Mouse (Mus musculus): ENCODE data around the gene Bclaf1. TPM values are rescaled to one million over a fixed set of nuclear protein-coding genes. Genes with fewer than 3 reads are reported as not detected.
A peak's percentile ranks its signal among the peaks of the same experiment; 100 is the strongest.

The Bclaf1 gene
- 83.2 and 91.9 TPM in 2 replicates for polyA plus RNA-seq (2015; fragmentation: Nextera tagmentation; extraction: Ambion mirVana)

DNA sequence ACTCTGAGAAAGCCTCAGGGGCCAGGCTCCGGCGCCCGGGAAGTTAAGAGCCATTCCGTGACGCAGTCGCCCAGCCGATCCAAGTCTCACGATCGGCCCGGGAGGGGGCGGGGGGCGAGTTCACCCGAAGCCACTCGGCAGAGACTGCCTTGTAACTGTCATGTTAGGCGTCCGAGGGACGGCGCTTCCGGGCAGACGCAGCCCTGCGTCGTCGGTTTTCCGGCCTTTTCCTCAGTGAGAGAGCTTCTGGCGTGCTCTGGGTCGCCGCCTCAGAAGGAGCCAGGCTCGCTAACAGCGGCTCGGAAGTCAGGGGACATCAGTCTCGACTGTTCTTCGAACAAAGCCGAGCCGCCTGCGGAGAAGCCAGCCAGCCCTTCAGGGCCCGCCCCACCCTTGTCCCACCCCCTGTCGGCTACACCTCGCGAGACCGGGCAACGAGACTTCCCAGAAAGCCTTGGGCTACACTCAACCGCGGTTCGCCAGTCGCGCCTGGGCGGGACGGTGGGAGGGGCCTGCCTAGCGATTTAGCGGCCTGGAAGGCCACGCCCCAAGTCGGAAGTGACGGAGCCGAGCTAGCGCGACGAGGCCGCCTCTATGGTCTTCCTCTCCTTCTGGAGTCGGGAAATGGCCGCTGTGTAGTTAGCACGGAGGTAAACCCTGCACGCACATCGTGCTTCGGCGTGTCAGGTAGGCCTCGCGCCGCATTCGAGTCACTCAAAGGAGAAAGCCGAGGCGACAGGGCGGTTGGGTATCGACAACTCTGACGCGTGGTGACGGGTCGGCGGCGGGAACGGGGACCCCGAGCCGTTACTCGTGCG is at the start of gene Bclaf1:
Gene Bclaf1, plus strand, starts transcription at position 552 of the 818 bp plus-strand sequence.
- Histone ChIP-seq H3K36me3 (ENCODE audit: control insufficient read depth, insufficient read depth, low read length) (0 out of 2 replicates have a peak, but pooled peaks cover 2% of the 10 kb centered on the region), H3K27ac (ENCODE audit: low read length) (peak within 1 kb of the TSS; percentile 100), H3K9me3 (ENCODE audit: control insufficient read depth, low read length) (no peaks in the 10 kb centered on the region), H3K4me3 (ENCODE audit: low read length) (peak within 1 kb of the TSS; percentile 88), H3K4me2 (ENCODE audit: low read depth, low read length) (peak within 1 kb of the TSS; percentile 79), H3K4me1 (ENCODE audit: control insufficient read depth, insufficient read depth, low read length) (peaks cover 6% of the 10 kb centered on the region), H3K27me3 (replicated peaks; ENCODE audit: control insufficient read depth, insufficient read depth, low read length) (no peaks in the 10 kb centered on the region), H3K9ac (ENCODE audit: low read depth, low read length) (peak within 1 kb of the TSS; percentile 96)
- under 1% methylated on average over 84 of the region's 84 CpGs for WGBS
- ATAC-seq: peak; percentile 99

DNA sequence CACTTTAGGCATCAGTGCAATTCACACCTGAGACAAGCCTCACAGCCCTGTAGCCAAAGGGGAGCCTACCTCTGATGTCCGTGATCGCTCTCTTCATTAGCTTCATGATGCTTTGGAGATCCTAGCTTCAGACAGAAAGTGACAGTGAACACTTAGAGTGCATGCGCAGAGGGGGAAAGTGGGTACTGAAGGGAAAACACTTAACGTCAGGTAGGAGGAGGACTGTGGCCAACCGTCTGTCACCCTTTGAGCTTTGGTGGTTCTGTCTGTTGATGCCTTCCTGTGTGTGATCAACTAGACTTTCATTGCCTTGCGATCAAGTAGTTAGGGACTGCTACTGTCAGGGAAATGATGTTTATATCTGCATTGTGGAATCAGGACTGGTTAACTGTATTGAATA is 49.4 kb upstream of the Bclaf1 start:
- no peaks in the 10 kb centered on the region for H3K4me1 ChIP-seq (ENCODE audit: control insufficient read depth, insufficient read depth, low read length)
- H3K9me3 ChIP-seq (ENCODE audit: control insufficient read depth, low read length): no peaks in the 10 kb centered on the region; the same call in 1 of the 2 replicates
- no peak overlapping the region for H3K9ac ChIP-seq (ENCODE audit: low read depth, low read length)
- ATAC-seq: no peak
- WGBS: 90% methylated on average over 6 of the region's 6 CpGs
- H3K27ac ChIP-seq (ENCODE audit: low read length): no peak overlapping the region
- H3K4me3 ChIP-seq (ENCODE audit: low read length): no peak overlapping the region
- H3K36me3 ChIP-seq (ENCODE audit: control insufficient read depth, insufficient read depth, low read length): no peaks in the 10 kb centered on the region
- no peaks in the 10 kb centered on the region for H3K27me3 ChIP-seq (replicated peaks; ENCODE audit: control insufficient read depth, insufficient read depth, low read length)
- no peak overlapping the region for H3K4me2 ChIP-seq (ENCODE audit: low read depth, low read length)

DNA sequence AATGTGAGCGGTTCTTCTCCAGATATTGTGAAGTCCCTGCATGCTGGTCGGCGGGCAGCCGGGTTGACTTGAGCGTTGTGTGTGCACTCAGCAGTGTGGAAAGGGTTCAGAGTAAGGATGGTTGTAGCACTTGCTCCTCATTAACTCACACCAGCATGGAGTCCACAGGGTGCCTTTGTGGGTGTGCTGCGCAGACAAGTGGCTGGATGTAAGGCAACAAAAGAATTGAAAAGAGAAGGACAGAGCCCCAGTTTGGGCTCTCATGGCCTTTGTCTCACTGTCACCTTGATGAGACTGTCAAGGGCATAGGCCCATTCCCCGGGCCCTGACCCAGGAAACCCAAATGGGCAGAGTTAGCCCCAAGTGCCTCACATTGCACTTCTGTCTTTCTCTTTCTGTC is 47.8 kb upstream of the Bclaf1 start:
- H3K4me1 ChIP-seq (ENCODE audit: control insufficient read depth, insufficient read depth, low read length): no peaks in the 10 kb centered on the region
- WGBS: 94% methylated on average over 7 of the region's 7 CpGs

DNA sequence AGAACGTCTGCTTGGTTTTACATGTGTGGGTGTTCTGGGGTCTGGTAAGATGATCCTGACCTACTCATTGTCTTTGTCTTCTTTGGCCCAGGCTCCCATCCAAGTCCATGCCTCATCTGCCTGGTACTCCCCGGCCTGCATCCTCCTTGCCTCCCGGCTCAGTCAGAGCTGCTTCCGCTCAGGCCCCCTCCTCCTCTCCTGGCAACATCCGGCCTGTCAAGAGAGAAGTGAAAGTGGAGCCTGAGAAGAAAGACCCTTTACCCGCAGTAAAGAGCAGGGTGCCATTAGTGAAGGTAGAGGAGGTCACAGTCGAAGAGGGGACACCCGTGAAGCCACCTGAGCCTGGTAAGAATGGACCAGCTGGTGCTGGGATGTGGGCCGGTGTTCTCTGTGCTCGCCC is 45.2 kb upstream of the Bclaf1 start:
- Histone ChIP-seq H3K4me1 (ENCODE audit: control insufficient read depth, insufficient read depth, low read length) (no peaks in the 10 kb centered on the region), H3K36me3 (ENCODE audit: control insufficient read depth, insufficient read depth, low read length) (0 out of 2 replicates have a peak, but pooled peaks cover 3% of the 10 kb centered on the region), H3K9me3 (ENCODE audit: control insufficient read depth, low read length) (no peaks in the 10 kb centered on the region), H3K27me3 (replicated peaks; ENCODE audit: control insufficient read depth, insufficient read depth, low read length) (no peaks in the 10 kb centered on the region), H3K4me3 (ENCODE audit: low read length) (no peak overlapping the region), H3K27ac (ENCODE audit: low read length) (no peak overlapping the region), H3K9ac (ENCODE audit: low read depth, low read length) (no peak overlapping the region), H3K4me2 (ENCODE audit: low read depth, low read length) (no peak overlapping the region)
- WGBS: 68% methylated on average over 10 of the region's 10 CpGs
- no peak for ATAC-seq

More for the DNA sequence above, 47.8 kb upstream of the Bclaf1 start:
- no peaks in the 10 kb centered on the region for H3K36me3 ChIP-seq (ENCODE audit: control insufficient read depth, insufficient read depth, low read length)
- ATAC-seq: no peak
- H3K27me3 ChIP-seq (replicated peaks; ENCODE audit: control insufficient read depth, insufficient read depth, low read length): no peaks in the 10 kb centered on the region
- no peaks in the 10 kb centered on the region; the same call in 1 of the 2 replicates for H3K9me3 ChIP-seq (ENCODE audit: control insufficient read depth, low read length)
- H3K4me3 ChIP-seq (ENCODE audit: low read length): no peak overlapping the region
- no peak overlapping the region for H3K4me2 ChIP-seq (ENCODE audit: low read depth, low read length)
- H3K9ac ChIP-seq (ENCODE audit: low read depth, low read length): no peak overlapping the region
- no peak overlapping the region for H3K27ac ChIP-seq (ENCODE audit: low read length)

DNA sequence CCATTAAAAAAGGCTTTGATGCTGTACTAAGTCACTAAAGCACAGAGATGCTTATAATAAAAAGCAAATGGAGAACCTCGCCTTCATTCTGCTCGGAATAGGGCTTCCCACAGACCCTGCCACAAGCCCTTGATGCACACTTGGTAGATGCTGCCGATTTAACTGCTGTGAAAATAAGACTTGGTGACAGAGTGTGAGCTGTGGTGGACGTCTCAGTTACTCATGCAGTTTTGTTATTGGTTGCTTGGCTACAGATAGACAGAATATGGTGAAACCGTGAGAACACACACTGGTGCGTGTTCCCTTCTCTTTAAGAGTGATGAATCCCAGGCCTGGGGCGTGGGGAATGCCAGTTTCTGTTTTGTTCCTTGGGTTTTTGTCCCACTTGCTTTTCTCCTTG is 43.3 kb upstream of the Bclaf1 start:
- Histone ChIP-seq H3K27me3 (replicated peaks; ENCODE audit: control insufficient read depth, insufficient read depth, low read length) (no peaks in the 10 kb centered on the region), H3K27ac (ENCODE audit: low read length) (no peak overlapping the region), H3K4me2 (ENCODE audit: low read depth, low read length) (no peak overlapping the region), H3K36me3 (ENCODE audit: control insufficient read depth, insufficient read depth, low read length) (0 out of 2 replicates have a peak, but pooled peaks cover 5% of the 10 kb centered on the region), H3K9me3 (ENCODE audit: control insufficient read depth, low read length) (no peaks in the 10 kb centered on the region), H3K4me1 (ENCODE audit: control insufficient read depth, insufficient read depth, low read length) (no peaks in the 10 kb centered on the region), H3K4me3 (ENCODE audit: low read length) (no peak overlapping the region), H3K9ac (ENCODE audit: low read depth, low read length) (no peak overlapping the region)
- 66% methylated on average over 7 of the region's 7 CpGs for WGBS
- ATAC-seq: no peak

DNA sequence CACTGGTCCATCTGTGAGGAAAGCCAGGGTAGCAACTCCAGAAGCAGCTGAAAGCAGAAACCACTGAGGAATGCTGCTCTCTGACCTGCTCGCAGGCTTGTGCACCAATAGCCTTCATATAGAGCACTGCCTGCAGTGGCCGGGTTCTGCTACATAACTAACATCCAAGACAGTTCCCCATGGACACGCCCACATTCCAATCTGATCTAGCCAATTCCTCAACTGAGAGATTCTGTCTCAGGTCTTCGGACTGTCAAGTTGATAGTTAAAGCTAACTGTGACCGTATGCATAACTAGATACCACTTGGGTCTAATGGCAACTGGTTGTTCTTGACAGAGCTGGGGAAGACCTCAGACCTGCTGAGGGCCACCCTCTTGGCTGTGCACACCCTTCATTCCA is 39.9 kb upstream of the Bclaf1 start:
- no peak overlapping the region for H3K4me2 ChIP-seq (ENCODE audit: low read depth, low read length)
- 80% methylated on average over 5 of the region's 5 CpGs for WGBS
- H3K36me3 ChIP-seq (ENCODE audit: control insufficient read depth, insufficient read depth, low read length): peaks cover 7% of the 10 kb centered on the region; the same call in 1 of the 2 replicates
- H3K27me3 ChIP-seq (replicated peaks; ENCODE audit: control insufficient read depth, insufficient read depth, low read length): no peaks in the 10 kb centered on the region
- H3K9ac ChIP-seq (ENCODE audit: low read depth, low read length): no peak overlapping the region
- ATAC-seq: no peak
- H3K4me1 ChIP-seq (ENCODE audit: control insufficient read depth, insufficient read depth, low read length): no peaks in the 10 kb centered on the region
- no peak overlapping the region for H3K4me3 ChIP-seq (ENCODE audit: low read length)
- no peaks in the 10 kb centered on the region for H3K9me3 ChIP-seq (ENCODE audit: control insufficient read depth, low read length)
- no peak overlapping the region for H3K27ac ChIP-seq (ENCODE audit: low read length)

DNA sequence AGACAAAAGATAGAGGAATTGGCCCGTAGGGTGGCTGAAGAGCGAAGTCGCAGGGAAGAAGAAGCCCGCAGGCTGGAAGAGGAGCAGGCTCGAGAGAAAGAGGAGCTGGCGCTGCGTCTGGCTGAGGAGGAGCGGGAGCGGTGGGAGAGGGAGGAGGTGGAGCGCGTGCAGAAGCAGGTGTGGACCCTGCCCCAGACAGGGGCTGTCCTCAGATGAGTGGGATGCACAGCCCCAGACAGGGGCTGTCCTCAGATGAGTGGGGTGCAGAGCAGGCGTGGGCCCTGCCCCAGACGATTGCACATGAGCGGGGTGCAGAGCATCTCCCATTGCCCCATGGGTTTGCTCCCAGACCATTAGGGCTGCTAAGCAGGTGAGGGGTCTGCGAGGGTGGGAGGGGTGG is 39.0 kb upstream of the Bclaf1 start:
- Histone ChIP-seq H3K4me2 (ENCODE audit: low read depth, low read length) (no peak overlapping the region), H3K27me3 (replicated peaks; ENCODE audit: control insufficient read depth, insufficient read depth, low read length) (no peaks in the 10 kb centered on the region), H3K9ac (ENCODE audit: low read depth, low read length) (no peak overlapping the region), H3K36me3 (ENCODE audit: control insufficient read depth, insufficient read depth, low read length) (peaks cover 7% of the 10 kb centered on the region; the same call in 1 of the 2 replicates), H3K4me3 (ENCODE audit: low read length) (no peak overlapping the region), H3K27ac (ENCODE audit: low read length) (no peak overlapping the region), H3K4me1 (ENCODE audit: control insufficient read depth, insufficient read depth, low read length) (no peaks in the 10 kb centered on the region), H3K9me3 (ENCODE audit: control insufficient read depth, low read length) (no peaks in the 10 kb centered on the region)
- 62% methylated on average over 15 of the region's 15 CpGs for WGBS
- no peak for ATAC-seq

DNA sequence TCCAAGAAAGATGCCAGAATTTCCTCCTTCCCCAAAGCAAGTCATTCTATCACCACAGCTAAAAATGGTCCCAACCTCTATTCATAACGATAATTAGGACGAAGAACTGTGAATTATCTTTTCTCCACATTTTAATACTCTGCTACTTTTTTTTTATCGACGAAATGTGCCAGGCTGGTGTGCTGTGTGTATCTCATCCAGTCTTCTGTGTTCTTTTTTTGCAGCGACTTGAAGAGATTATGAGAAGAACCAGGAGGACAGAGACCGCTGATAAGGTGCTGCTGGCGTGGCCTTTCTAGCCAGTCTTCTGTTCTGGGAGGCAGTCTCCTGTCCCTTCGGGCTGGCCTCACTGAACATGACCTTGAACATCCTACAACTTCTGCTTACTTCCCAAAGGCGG is 38.2 kb upstream of the Bclaf1 start:
- Histone ChIP-seq H3K4me3 (ENCODE audit: low read length) (no peak overlapping the region), H3K4me2 (ENCODE audit: low read depth, low read length) (no peak overlapping the region), H3K4me1 (ENCODE audit: control insufficient read depth, insufficient read depth, low read length) (no peaks in the 10 kb centered on the region), H3K9ac (ENCODE audit: low read depth, low read length) (no peak overlapping the region), H3K9me3 (ENCODE audit: control insufficient read depth, low read length) (no peaks in the 10 kb centered on the region), H3K27ac (ENCODE audit: low read length) (no peak overlapping the region), H3K27me3 (replicated peaks; ENCODE audit: control insufficient read depth, insufficient read depth, low read length) (no peaks in the 10 kb centered on the region), H3K36me3 (ENCODE audit: control insufficient read depth, insufficient read depth, low read length) (peaks cover 7% of the 10 kb centered on the region; the same call in 1 of the 2 replicates)
- 88% methylated on average over 8 of the region's 9 CpGs for WGBS
- ATAC-seq: no peak

DNA sequence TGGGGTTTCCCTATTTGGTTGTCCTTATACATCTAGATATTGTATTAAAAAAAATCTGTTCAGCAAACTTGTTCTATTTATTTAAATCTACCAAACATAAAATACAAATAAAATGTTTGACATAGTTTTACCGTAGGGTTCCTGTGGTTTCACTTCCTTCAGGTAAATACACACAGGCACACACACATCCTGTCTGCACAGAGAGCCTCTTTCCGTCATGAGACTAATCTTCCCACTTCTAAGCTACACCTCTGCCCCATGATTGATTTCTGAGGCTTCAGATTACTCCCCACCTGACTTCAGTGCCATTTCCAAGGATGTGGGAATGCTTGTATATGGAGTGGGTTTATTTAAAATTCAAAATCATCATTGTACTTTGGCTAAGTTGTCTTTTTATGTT is 30.8 kb upstream of the Bclaf1 start:
- Histone ChIP-seq H3K36me3 (ENCODE audit: control insufficient read depth, insufficient read depth, low read length) (peaks cover 3% of the 10 kb centered on the region; the same call in 1 of the 2 replicates), H3K4me3 (ENCODE audit: low read length) (no peak overlapping the region), H3K27me3 (replicated peaks; ENCODE audit: control insufficient read depth, insufficient read depth, low read length) (no peaks in the 10 kb centered on the region), H3K9ac (ENCODE audit: low read depth, low read length) (no peak overlapping the region), H3K4me2 (ENCODE audit: low read depth, low read length) (no peak overlapping the region), H3K4me1 (ENCODE audit: control insufficient read depth, insufficient read depth, low read length) (peaks cover 11% of the 10 kb centered on the region), H3K9me3 (ENCODE audit: control insufficient read depth, low read length) (no peaks in the 10 kb centered on the region), H3K27ac (ENCODE audit: low read length) (no peak overlapping the region)
- 55% methylated on average over 2 of the region's 2 CpGs for WGBS
- ATAC-seq: no peak
